Mouse (Mus musculus): ENCODE data around the gene Pmis2.

Pmis2 gene

GRCm38 (mm10) chr7:30671480-30671879 is at the start of gene Pmis2:
Pmis2 (minus strand) TSS chr7:30671605.
- in situ Hi-C loops (cut with MboI; ENCODE audit: unreplicated experiment in 2 of 2), result loop anchor here in 1 of 2 experiments (25.0 kb wide), 1 partner anchor 91 kb away; the partner anchor contains the start of genes Dmkn and Sbsn

- in situ Hi-C loops (cut with MboI; ENCODE audit: unreplicated experiment in 2 of 2), result no loop called here
These were observed 48.3 kb upstream of the Pmis2 start for GRCm38 (mm10) chr7:30719669-30720068.

GRCm38 (mm10) chr7:30717716-30718046 is 46.3 kb upstream of the Pmis2 start:
- in situ Hi-C loops (cut with MboI; ENCODE audit: unreplicated experiment in 2 of 2), result no loop called here

GRCm38 (mm10) chr7:30717006-30717715 is 45.8 kb upstream of the Pmis2 start:
- in situ Hi-C loops (cut with MboI; ENCODE audit: unreplicated experiment in 2 of 2), result no loop called here

GRCm38 (mm10) chr7:30711942-30712341 is 40.5 kb upstream of the Pmis2 start, which contains the start of gene Atp4a:
Atp4a (plus strand) TSS chr7:30712209.
- in situ Hi-C loops (cut with MboI; ENCODE audit: unreplicated experiment in 2 of 2), result no loop called here

- in situ Hi-C loops (cut with MboI; ENCODE audit: unreplicated experiment in 2 of 2), result no loop called here
These were observed 36.0 kb upstream of the Pmis2 start for GRCm38 (mm10) chr7:30707441-30707840.

- in situ Hi-C loops (cut with MboI; ENCODE audit: unreplicated experiment in 2 of 2), result no loop called here
These were observed 34.9 kb upstream of the Pmis2 start for GRCm38 (mm10) chr7:30706214-30706882.

GRCm38 (mm10) chr7:30698589-30698988 is 27.2 kb upstream of the Pmis2 start, which contains the start of gene 2200002J24Rik:
2200002J24Rik (plus strand) TSS chr7:30698926.
- in situ Hi-C loops (cut with MboI; ENCODE audit: unreplicated experiment in 2 of 2), result no loop called here

- in situ Hi-C loops (cut with MboI; ENCODE audit: unreplicated experiment in 2 of 2), result no loop called here
These were observed 26.7 kb upstream of the Pmis2 start for GRCm38 (mm10) chr7:30698101-30698500.

GRCm38 (mm10) chr7:30688325-30688724 is 16.9 kb upstream of the Pmis2 start:
- in situ Hi-C loops (cut with MboI; ENCODE audit: unreplicated experiment in 2 of 2), result no loop called here

- in situ Hi-C loops (cut with MboI; ENCODE audit: unreplicated experiment in 2 of 2), result no loop called here
These were observed 12.0 kb upstream of the Pmis2 start for GRCm38 (mm10) chr7:30683425-30683824.

- in situ Hi-C loops (cut with MboI; ENCODE audit: unreplicated experiment in 2 of 2), result no loop called here
These were observed 10.5 kb upstream of the Pmis2 start for GRCm38 (mm10) chr7:30681897-30682296.

- in situ Hi-C loops (cut with MboI; ENCODE audit: unreplicated experiment in 2 of 2), result no loop called here
These were observed 7.0 kb upstream of the Pmis2 start for GRCm38 (mm10) chr7:30678263-30678975.

- in situ Hi-C loops (cut with MboI; ENCODE audit: unreplicated experiment in 2 of 2), result loop anchor here (5.0 to 25.0 kb wide), 2 partner anchors 93 kb away; partner anchors contain the start of genes Dmkn (in 2 of the 2) and Sbsn (in 1 of the 2)
These were observed 2.2 kb downstream of the Pmis2 start for GRCm38 (mm10) chr7:30669229-30669628.

- in situ Hi-C loops (cut with MboI; ENCODE audit: unreplicated experiment in 2 of 2), result loop anchor here (5.0 to 25.0 kb wide), 2 partner anchors 97 kb away; partner anchors contain the start of genes Dmkn (in 2 of the 2) and Sbsn (in 1 of the 2)
These were observed 6.1 kb downstream of the Pmis2 start for GRCm38 (mm10) chr7:30665321-30665720.

- in situ Hi-C loops (cut with MboI; ENCODE audit: unreplicated experiment in 2 of 2), result loop anchor here (5.0 to 25.0 kb wide), 2 partner anchors 98 kb away; partner anchors contain the start of genes Dmkn (in 2 of the 2) and Sbsn (in 1 of the 2)
These were observed 6.7 kb downstream of the Pmis2 start, which contains the start of gene Haus5 for GRCm38 (mm10) chr7:30664529-30665200. Haus5 (minus strand) TSS chr7:30664994.

- in situ Hi-C loops (cut with MboI; ENCODE audit: unreplicated experiment in 2 of 2), result loop anchor here in 1 of 2 experiments (25.0 kb wide), 1 partner anchor 112 kb away; the partner anchor contains the start of genes Dmkn and Sbsn
These were observed 21.5 kb downstream of the Pmis2 start, which contains the start of gene Rbm42 for GRCm38 (mm10) chr7:30649591-30650540. Rbm42 (minus strand) TSS chr7:30650317.

GRCm38 (mm10) chr7:30639083-30639482 is 32.3 kb downstream of the Pmis2 start:
- in situ Hi-C loops (cut with MboI; ENCODE audit: unreplicated experiment in 2 of 2), result no loop called here

GRCm38 (mm10) chr7:30636395-30636794 is 35.0 kb downstream of the Pmis2 start:
- in situ Hi-C loops (cut with MboI; ENCODE audit: unreplicated experiment in 2 of 2), result no loop called here
